26 mouse cellular contexts compared by ENCODE assay signal in genomic region chr1:193348261-193348962, GRCm38 (mm10). TPM values are rescaled to one million over a fixed set of nuclear protein-coding genes. Genes with fewer than 3 reads are reported as not detected.
DNase-seq lines count a peak whose midpoint lies in the region; ATAC-seq lines count a peak whose summit lies in the region.
"Had no signal": no experiment of that assay in that cellular context is flagged by ENCODE, and none has a peak within 500 bp of the region (broad histone marks: within the 10 kb centered on the region; RNA-seq: fewer than 3 reads in every experiment).

No protein-coding gene starts in this region.

- WGBS in forebrain, embryonic 10.5 days = 83% methylated on average over 9 of the region's 9 CpGs
- 82% methylated on average over 9 of the region's 9 CpGs for WGBS in forebrain, embryonic 16.5 days
- 85% methylated on average over 9 of the region's 9 CpGs for WGBS in limb, embryonic 13.5 days

- H3K4me2 ChIP-seq in forebrain, embryonic 16.5 days (ENCODE audit: low read length) = no peak overlapping the region
- H3K4me2 ChIP-seq in limb, embryonic 13.5 days (replicated peaks) = no peak overlapping the region
- H3K4me2 ChIP-seq: hindbrain, embryonic 14.5 days; liver, embryonic 11.5 days; midbrain, embryonic 15.5 days; neural tube, embryonic 15.5 days; stomach, embryonic 15.5 days had no signal

- peaks cover 7% of the 10 kb centered on the region for H3K4me1 ChIP-seq in forebrain, embryonic 10.5 days
- no peaks in the 10 kb centered on the region for H3K4me1 ChIP-seq in forebrain, embryonic 16.5 days (replicated peaks; ENCODE audit: control insufficient read depth, insufficient read depth, low read length)
- H3K4me1 ChIP-seq in limb, embryonic 13.5 days = 0 out of 2 replicates have a peak, but pooled peaks cover 2% of the 10 kb centered on the region
- H3K4me1 ChIP-seq: midbrain, embryonic 15.5 days; neural tube, embryonic 15.5 days; stomach, embryonic 15.5 days had no signal

- no peaks in the 10 kb centered on the region for H3K27me3 ChIP-seq in forebrain, embryonic 10.5 days (ENCODE audit: poor library complexity, severe bottlenecking)
- no peaks in the 10 kb centered on the region for H3K27me3 ChIP-seq in forebrain, embryonic 16.5 days (replicated peaks; ENCODE audit: control insufficient read depth, insufficient read depth, low read length)
- H3K27me3 ChIP-seq in limb, embryonic 13.5 days = no peaks in the 10 kb centered on the region
- H3K27me3 ChIP-seq: midbrain, embryonic 15.5 days; neural tube, embryonic 15.5 days; stomach, embryonic 15.5 days had no signal

- H3K4me3 ChIP-seq in forebrain, embryonic 10.5 days = no peak overlapping the region
- no peak overlapping the region for H3K4me3 ChIP-seq in forebrain, embryonic 16.5 days (replicated peaks; ENCODE audit: low read length)
- no peak overlapping the region for H3K4me3 ChIP-seq in limb, embryonic 13.5 days
- H3K4me3 ChIP-seq: erythroblast, embryonic 14.5 days; heart, embryonic 10.5 days; midbrain, embryonic 15.5 days; neural tube, embryonic 15.5 days; stomach, embryonic 15.5 days had no signal

- ATAC-seq in forebrain, embryonic 16.5 days = no peak
- ATAC-seq in limb, embryonic 13.5 days (ENCODE audit: low FRiP score, low read depth) = no peak
- ATAC-seq: activated CD4-positive, CD25-positive, alpha-beta regulatory T cell, adult 4 months; forebrain, embryonic 14.5 days; intestine, embryonic 16.5 days; midbrain, embryonic 15.5 days had no signal

- H3K9ac ChIP-seq in forebrain, embryonic 16.5 days (replicated peaks; ENCODE audit: low read depth, low read length) = no peak overlapping the region
- no peak overlapping the region for H3K9ac ChIP-seq in limb, embryonic 13.5 days
- H3K9ac ChIP-seq: hindbrain, embryonic 14.5 days; midbrain, embryonic 15.5 days; neural tube, embryonic 15.5 days; stomach, embryonic 15.5 days had no signal

- H3K36me3 ChIP-seq in forebrain, embryonic 10.5 days (replicated peaks) = peaks cover 16% of the 10 kb centered on the region
- peaks cover 12% of the 10 kb centered on the region for H3K36me3 ChIP-seq in forebrain, embryonic 16.5 days (ENCODE audit: control insufficient read depth, insufficient read depth)
- peaks cover 40% of the 10 kb centered on the region for H3K36me3 ChIP-seq in limb, embryonic 13.5 days
- H3K36me3 ChIP-seq: G1E; stomach, embryonic 15.5 days had no signal

- no peaks in the 10 kb centered on the region for H3K9me3 ChIP-seq in forebrain, embryonic 10.5 days
- H3K9me3 ChIP-seq in forebrain, embryonic 16.5 days (ENCODE audit: control insufficient read depth, low read length) = no peaks in the 10 kb centered on the region
- no peaks in the 10 kb centered on the region for H3K9me3 ChIP-seq in limb, embryonic 13.5 days
- H3K9me3 ChIP-seq: G1E; heart, embryonic 10.5 days; midbrain, embryonic 15.5 days; neural tube, embryonic 15.5 days; stomach, embryonic 15.5 days had no signal

- H3K27ac ChIP-seq in forebrain, embryonic 10.5 days = 0 out of 2 replicates have a peak overlapping the region, but pooled peaks have one; percentile 20
- H3K27ac ChIP-seq in forebrain, embryonic 16.5 days (ENCODE audit: low read length) = no peak overlapping the region
- 0 out of 2 replicates have a peak overlapping the region, but pooled peaks have one; percentile 6 for H3K27ac ChIP-seq in limb, embryonic 13.5 days
- H3K27ac ChIP-seq: heart, embryonic 10.5 days; hindbrain, embryonic 14.5 days; midbrain, embryonic 15.5 days; neural tube, embryonic 15.5 days; stomach, embryonic 15.5 days had no signal

- DNase-seq in forebrain, embryonic 10.5 days (ENCODE audit: extremely low spot score, low spot score) = no peak
- DNase-seq in thymus, postnatal 14 days = peak; percentile 52
- no peak for DNase-seq in thymus, postnatal 25 days
- peak; percentile 83 for DNase-seq in cerebellum, adult 9-11 months
- DNase-seq in heart, postnatal 4 days = no peak
- DNase-seq in kidney, adult 18-20 months = no peak
- DNase-seq: adrenal gland, postnatal 10 days; gastrocnemius, postnatal 25 days; heart, postnatal 10 days; left cerebral cortex, postnatal 4 days; lung, adult 18-20 months; right cerebral cortex, postnatal 14 days had no signal

RNA-seq across cellular contexts. Expression of gene Camk1g, which starts 21.7 kb away (rescaled TPM):
- polyA plus RNA-seq in forebrain, embryonic 10.5 days (2016; fragmentation: Nextera tagmentation; extraction: Ambion mirVana) = 12.1 and 12.2 TPM in 2 replicates
- 49.9 and 51.9 TPM in 2 replicates for polyA plus RNA-seq in forebrain, embryonic 16.5 days (2015; fragmentation: Nextera tagmentation; extraction: Ambion mirVana)
- polyA plus RNA-seq in limb, embryonic 13.5 days (2015; fragmentation: Nextera tagmentation; extraction: Ambion mirVana) = 15.5 and 16.0 TPM in 2 replicates
- total RNA-seq in heart, postnatal 4 days (2021) = 1 to 10 TPM; 3.9 to 4.1 TPM
- total RNA-seq: G1E; megakaryocyte-erythroid progenitor cell, adult 5-6 weeks had no signal
- polyA plus RNA-seq: activated CD4-positive, CD25-positive, alpha-beta regulatory T cell, adult 4 months; erythroblast, embryonic 14.5 days; G1E had no signal

Comparison
In these comparisons a context has a peak if more than half of its experiments do, and no peak if none do; other contexts are left out.
1. DNase-seq: peak in thymus, postnatal 14 days (single experiment) and cerebellum, adult 9-11 months (single experiment); none in forebrain, embryonic 10.5 days (single experiment), thymus, postnatal 25 days (single experiment), heart, postnatal 4 days (single experiment) and kidney, adult 18-20 months (single experiment).